Mouse (Mus musculus) c-Kit-positive CD71-positive TER-119-positive erythroid progenitor cells, embryonic 14.5 days (primary cell): ENCODE measurements around the gene Myl6.
"Not testable (repeated sequence)": the region's sequence is repeated elsewhere in the genome, so short reads cannot be mapped to it uniquely, and the experiment has no call there.

Experiments used
- DNase-seq: peaks from one replicate; pipeline ENCODE4 v3.0.0-alpha.2; 2013; ENCODE audit warnings: low spot score

Myl6 gene

DNA sequence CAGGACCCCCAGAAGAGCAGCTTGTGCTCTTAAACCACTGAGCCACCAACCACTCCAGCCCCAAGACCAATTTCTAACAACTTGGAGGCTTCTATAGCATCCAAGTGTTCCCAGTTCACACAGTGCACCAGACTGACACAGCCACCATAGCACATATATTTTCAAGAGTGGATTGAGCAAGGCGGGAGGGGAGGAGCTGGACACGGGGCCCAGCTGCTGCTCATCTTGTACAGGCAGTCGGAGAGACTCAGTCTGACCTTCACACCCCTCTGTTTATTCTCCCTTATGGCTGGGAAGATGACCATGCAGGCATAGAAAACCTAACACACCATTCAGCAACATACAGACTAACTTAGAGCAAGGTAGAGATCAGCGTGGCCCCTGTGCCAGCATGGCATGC is 15.9 kb upstream of the Myl6 start:
- DNase-seq = no peak

GRCm38 (mm10) chr10:128509203-128509602 is 15.3 kb upstream of the Myl6 start:
- no peak for DNase-seq

GRCm38 (mm10) chr10:128508260-128508659 is 14.3 kb upstream of the Myl6 start:
- DNase-seq = no peak

DNA sequence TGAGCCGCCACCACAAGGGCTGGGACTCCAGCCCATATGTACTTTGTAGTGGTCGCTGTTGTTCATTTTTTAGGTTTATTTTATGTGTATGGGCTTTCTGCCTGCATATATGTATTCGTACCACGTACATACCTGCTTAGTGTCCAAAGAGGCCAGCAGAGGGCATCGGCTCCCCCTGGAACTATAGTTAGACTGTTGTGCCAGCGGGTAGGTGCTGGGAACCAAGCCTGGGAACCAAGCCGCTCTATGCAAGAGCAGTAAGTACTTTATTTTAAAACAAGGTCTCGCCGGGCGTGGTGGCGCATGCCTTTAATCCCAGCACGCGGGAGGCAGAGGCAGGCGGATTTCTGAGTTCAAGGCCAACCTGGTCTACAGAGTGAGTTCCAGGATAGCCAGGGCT is 12.0 kb upstream of the Myl6 start:
- no peak for DNase-seq

DNA sequence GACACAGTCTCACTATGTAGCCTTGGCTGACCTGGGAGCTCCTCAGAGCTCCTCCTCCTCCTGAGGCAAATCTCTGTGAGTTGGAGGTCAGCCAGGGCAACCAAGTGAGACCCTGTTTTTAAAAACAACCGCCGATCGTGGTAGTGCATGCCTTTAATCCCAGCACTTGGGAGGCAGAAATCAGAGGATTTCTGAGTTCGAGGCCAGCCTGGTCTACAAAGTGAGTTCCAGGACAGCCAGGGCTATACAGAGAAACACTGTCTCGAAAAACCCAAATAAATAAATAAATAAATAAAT is 11.4 kb upstream of the Myl6 start:
- DNase-seq = not testable (repeated sequence)

DNA sequence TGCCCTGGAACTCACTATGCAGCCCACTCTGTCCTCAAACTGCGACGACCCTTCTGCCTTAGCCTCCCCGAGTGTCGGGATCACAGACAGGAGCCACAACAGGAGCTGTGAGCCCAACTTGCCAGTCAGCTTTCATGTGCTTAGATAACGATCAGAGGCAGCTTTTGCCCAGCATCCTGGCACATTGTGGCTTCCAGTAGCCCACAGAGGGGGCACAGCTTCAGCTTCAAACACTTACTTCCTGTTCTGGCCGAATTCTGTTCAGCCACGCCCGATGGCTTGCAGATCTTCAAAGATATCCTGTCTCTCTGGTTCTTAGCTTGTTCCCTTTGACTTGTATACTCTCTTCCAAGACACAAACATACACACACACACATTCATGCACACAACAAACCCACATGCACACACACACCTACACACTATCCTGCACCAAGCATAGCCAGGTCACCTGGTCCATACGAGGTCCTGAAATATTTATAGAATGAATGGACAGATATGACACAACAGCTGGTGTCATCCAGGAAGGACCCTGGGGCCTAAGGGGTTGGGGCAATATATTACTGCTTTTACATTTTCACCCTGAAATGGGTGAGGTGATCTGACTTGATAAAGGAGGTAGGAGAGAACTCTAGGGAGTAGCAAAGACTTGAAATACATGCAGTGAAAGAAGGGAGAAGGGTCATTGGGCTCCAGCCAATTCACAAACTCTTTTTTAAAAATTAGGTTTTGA is 10.9 kb upstream of the Myl6 start:
- no peak for DNase-seq

- DNase-seq = no peak
Measured at GRCm38 (mm10) chr10:128504012-128504411, 10.1 kb upstream of the Myl6 start.

DNA sequence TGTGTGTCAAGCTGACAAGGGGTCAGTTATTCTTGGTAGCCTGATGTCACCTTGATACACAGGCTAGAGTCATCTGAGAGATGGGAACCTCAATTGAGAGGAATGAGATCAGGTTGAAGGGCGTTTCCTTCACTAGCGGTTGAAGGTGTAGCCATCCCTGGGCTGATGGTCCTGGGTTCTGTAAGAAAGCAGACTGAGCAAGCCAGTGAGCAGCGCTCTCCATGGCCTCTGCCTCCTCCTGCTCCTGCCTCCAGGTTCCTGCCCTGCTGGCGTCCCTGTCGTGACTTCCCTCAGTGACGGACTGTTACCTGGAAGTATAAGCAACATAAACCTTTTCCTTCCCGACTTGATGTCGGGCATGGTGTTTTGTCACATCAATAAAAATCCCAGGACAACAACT is 9.6 kb upstream of the Myl6 start:
- no peak for DNase-seq

- no peak for DNase-seq
Measured at GRCm38 (mm10) chr10:128502341-128502740, 8.4 kb upstream of the Myl6 start.

- peak; percentile 47 for DNase-seq
Measured at GRCm38 (mm10) chr10:128499116-128499671, 5.2 kb upstream of the Myl6 start.

- peak; percentile 92 for DNase-seq
Measured at GRCm38 (mm10) chr10:128498590-128498989, 4.6 kb upstream of the Myl6 start, which contains the start of gene Myl6b. TSS of gene Myl6b (minus strand) at chr10:128498685.

- no peak for DNase-seq
Measured at GRCm38 (mm10) chr10:128497134-128497737, 3.3 kb upstream of the Myl6 start.

DNA sequence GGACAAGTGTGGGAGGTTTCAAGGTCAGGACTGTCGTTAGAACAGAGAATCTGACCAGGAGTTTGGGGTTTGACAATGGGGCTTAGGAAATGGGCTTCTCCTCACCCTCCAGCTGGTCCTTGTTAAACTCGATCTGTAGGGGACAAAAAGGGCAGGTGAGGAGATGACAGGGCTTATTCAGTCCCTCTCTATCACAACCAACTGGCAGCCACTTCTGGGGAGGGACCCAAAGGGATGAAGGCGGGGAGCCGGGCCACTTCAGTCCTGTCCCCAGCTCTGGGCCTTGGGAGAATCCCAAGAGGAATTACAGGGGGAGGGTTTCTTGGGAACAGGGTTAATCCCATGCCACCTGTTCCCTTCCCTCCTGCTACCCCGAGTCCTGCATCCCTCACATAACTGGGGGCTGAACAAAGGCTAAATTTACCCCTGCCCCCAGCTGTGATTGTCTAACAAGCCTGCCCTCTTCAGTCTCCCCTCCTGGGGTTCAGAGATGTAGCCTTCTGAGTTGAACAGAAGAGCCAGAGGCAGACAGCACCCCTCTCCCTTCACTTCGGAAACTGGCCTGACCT is 2.6 kb upstream of the Myl6 start:
- DNase-seq = no peak

- no peak for DNase-seq
Measured at GRCm38 (mm10) chr10:128495903-128496302, 2.0 kb upstream of the Myl6 start.

DNA sequence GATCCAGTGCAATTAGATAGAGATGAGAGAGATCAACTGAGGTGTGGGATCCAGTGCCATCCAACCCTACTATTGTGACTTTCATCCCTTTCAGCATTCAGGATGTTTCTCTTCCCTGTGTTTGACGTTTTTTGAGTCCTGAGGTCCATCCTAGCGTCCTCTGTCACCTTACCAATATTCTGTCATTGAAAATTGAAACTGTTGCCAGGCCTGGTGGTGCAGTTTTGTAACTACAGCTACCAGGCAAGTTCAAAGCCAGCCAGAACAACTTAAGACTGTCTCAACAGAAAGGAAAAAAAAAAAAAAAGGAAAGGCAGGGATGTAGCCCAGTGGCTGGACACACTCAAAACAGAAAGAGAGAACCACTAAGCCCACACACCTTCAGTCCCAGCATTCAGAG is 1.3 kb upstream of the Myl6 start:
- no peak for DNase-seq

DNA sequence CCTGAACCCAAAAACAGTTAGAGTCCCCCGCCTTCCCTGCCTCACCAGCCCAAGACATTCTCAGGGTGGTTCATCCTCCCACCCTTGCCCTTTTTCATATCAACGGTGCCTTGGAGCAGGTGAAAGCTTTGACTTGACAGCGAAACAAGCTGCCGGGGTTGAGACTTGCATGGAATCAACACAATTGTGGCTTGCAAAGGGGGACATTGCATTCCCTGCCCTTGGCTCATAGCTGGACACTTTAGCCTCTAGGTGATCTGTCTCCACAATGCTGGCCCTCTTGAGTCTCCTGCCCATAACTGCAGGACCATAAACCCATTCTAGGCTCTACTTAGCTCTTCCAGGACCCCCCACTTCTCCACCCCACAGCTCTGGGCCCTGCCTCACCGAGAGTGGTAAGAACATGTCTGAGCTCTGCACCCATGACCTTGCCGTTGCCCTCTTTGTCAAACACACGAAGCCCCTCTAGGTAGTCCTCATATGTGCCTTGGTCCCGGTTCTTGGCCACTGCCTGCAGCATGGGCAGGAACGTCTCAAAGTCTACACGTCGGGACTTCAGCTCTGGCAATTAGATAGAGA is 811 bp upstream of the Myl6 start:
- no peak for DNase-seq

GRCm38 (mm10) chr10:128493319-128493694 is 638 bp downstream of the Myl6 start:
- peak; percentile 36 for DNase-seq

DNA sequence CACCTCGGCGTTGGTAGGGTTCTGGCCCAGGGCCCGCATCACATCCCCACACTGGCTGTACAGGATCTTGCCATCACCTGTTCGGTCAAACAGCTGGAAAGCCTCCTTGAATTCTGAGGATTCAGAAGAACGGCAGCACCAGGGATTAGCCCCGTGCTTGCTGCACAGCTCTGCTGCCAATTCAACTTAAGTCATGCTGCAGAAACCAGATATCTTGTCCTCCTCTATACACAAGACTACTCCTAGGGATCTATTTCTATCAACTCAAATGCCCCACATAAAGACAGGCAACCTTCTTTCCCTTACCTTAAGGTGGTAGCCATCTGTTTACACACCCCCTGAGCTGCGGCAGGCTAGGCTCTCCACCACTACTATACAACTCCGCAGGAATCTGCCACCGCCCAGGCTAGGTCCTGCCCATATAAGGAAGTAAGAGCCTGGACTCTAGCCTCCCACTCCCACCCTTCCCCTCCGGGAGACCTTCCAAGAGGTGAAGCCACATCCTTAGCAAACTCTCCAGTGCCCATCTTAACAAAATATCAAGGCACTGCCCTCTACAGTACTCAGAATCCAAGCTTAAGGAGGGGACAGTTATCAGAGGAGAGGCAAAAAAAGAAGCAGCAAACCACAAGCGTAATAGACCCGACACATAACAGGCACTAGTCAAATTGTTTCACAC is 1.2 kb downstream of the Myl6 start:
- DNase-seq = peak; percentile 46

- DNase-seq = not testable (repeated sequence)
Measured at GRCm38 (mm10) chr10:128492051-128492450, 1.9 kb downstream of the Myl6 start.

DNA sequence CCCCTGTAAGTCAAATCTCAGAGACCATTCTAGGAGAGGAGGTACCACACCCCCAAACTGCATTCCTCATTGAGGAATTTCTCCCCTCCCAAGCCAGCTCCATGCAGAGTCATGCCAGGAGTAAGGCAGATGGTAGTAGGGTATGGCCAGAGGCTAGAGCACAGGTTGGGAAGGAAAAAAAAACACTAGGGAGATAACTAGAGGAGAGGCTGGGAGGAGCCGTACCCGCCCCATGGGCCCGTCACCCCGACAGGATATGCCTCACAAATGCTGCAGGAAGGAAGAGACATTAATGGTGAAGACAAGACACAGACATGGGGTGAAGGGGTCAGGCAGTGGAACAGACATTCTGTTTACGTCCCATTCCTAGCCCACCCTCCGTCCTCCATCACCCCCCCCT is 2.5 kb downstream of the Myl6 start:
- no peak for DNase-seq

- no peak for DNase-seq
Measured at GRCm38 (mm10) chr10:128490912-128491311, 3.0 kb downstream of the Myl6 start.

GRCm38 (mm10) chr10:128490232-128490631 is 3.7 kb downstream of the Myl6 start:
- DNase-seq = no peak

DNA sequence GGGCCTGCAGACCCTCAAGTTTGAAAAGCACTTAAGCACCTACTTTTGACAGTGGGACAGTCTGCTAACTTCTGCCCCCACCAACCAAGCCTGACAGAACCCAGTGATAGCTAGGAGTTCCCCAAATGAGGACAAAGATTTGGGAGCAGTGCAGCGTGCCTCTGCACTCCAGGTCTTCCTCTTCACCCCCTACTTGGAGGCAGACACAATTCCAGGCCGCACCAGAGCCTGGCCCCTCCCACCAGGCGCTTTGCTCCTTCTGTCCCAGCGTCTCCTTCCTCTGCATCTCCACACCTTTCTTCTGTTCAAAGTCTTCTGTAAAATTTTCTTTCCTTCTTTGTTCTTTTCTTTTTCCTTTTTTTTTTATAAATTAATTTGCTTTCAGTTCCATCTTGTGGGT is 4.2 kb downstream of the Myl6 start:
- DNase-seq = no peak
